Mouse (Mus musculus) Patski (cell line): ENCODE measurements at regions not wholly inside any gene's neighbourhood (a gene's known extent, or its start where the extent isn't known, plus 50 kb on each side); places are given as distances from the start of the nearest gene placed in this dataset.
"Not testable (repeated sequence)": the region's sequence is repeated elsewhere in the genome, so short reads cannot be mapped to it uniquely, and the experiment has no call there.

Experiments used
- ATAC-seq: fragments of 100-300 bp; one replicate; pipeline ENCODE4 v1.8.0; 2021
- CTCF ChIA-PET: fragments of 350-600 bp; sonication (Branson Sonifier 250); formaldehyde crosslinking; loops from one replicate; lab custom pipeline; 2022; ENCODE audit warnings: inconsistent platforms; lab: Charles Lee
- POLR2A ChIA-PET: fragments of 350-600 bp; sonication (Branson Sonifier 250); formaldehyde crosslinking; loops from one replicate; lab custom pipeline; 2022; ENCODE audit warnings: antibody characterized with exemption, inconsistent platforms; lab: Charles Lee
- DNase-seq: peaks from one replicate; pipeline ENCODE4 v3.0.0-alpha.2; 2011; ENCODE audit warnings: low read depth, low spot score
- H3K27me3 ChIP-seq: fragments of 371-371 bp; one replicate; pipeline ENCODE4 v1.5.1; 2021
- CTCF ChIP-seq: fragments of 100-300 bp; IDR thresholded peaks from one replicate; pipeline ENCODE4 v1.5.1; 2021
- in situ Hi-C: fragments of 300-500 bp; cut with MboI; formaldehyde crosslinking; loops from 3 replicates; pipeline ENCODE4 v1.11.1; 2018; ENCODE audit warnings: low pct_unique_long_range_greater_than_20kb, mixed read lengths

GRCm38 (mm10) chr7:77200903-77201302 is 971.2 kb downstream of the Agbl1 start:
- POLR2A ChIA-PET, in situ Hi-C loops, ATAC-seq, DNase-seq, H3K27me3 ChIP-seq, CTCF ChIA-PET: not testable (repeated sequence)

- ChIA-PET CTCF (no interaction called here), POLR2A (no interaction called here)
- TF ChIP-seq CTCF: no peak
- in situ Hi-C loops: no loop called here
- no peak for DNase-seq
- peaks cover 6% of the 10 kb centered on the region for H3K27me3 ChIP-seq
- no peak for ATAC-seq
These were observed 975.9 kb downstream of the Agbl1 start for GRCm38 (mm10) chr7:77205604-77206003.

- DNase-seq (no peak), ATAC-seq (no peak)
- POLR2A ChIA-PET: no interaction called here
- CTCF ChIA-PET: no interaction called here
- in situ Hi-C loops: loop anchor here (25.0 kb wide), 1 partner anchor 1313 kb away; no protein-coding TSS in a partner anchor
- TF ChIP-seq CTCF: no peak
- peaks cover 6% of the 10 kb centered on the region for H3K27me3 ChIP-seq
These were observed 1019.7 kb downstream of the Agbl1 start for GRCm38 (mm10) chr7:77249391-77249790.

- POLR2A ChIA-PET: no interaction called here
- no peaks in the 10 kb centered on the region for H3K27me3 ChIP-seq
- ATAC-seq (no peak), DNase-seq (no peak)
- in situ Hi-C loops: no loop called here
- CTCF ChIA-PET: no interaction called here
- TF ChIP-seq CTCF: no peak
These were observed 1058.0 kb downstream of the Agbl1 start for GRCm38 (mm10) chr7:77287657-77288056.

GRCm38 (mm10) chr7:77294984-77295642 is 1065.4 kb downstream of the Agbl1 start:
- DNase-seq (no peak), ATAC-seq (no peak)
- no peaks in the 10 kb centered on the region for H3K27me3 ChIP-seq
- POLR2A ChIA-PET: no interaction called here
- TF ChIP-seq CTCF: no peak
- CTCF ChIA-PET: interaction anchor here (1.0 kb wide), 1 partner anchor 7 kb away, joined by 3 read pairs; no protein-coding TSS in a partner anchor
- in situ Hi-C loops: no loop called here

- in situ Hi-C loops: no loop called here
- ATAC-seq: no peak
- no peak for DNase-seq
- TF ChIP-seq CTCF: no peak
- no peaks in the 10 kb centered on the region for H3K27me3 ChIP-seq
- ChIA-PET CTCF (interaction anchor here (1.2 kb wide), 1 partner anchor 9 kb away, joined by 3 read pairs; no protein-coding TSS in a partner anchor), POLR2A (no interaction called here)
These were observed 1073.5 kb downstream of the Agbl1 start for GRCm38 (mm10) chr7:77303227-77303626.

- no peak for DNase-seq
- ChIA-PET CTCF (no interaction called here), POLR2A (no interaction called here)
- TF ChIP-seq CTCF: no peak
- in situ Hi-C loops: no loop called here
- no peaks in the 10 kb centered on the region for H3K27me3 ChIP-seq
- ATAC-seq: peak; percentile 68
These were observed 1074.2 kb downstream of the Agbl1 start for GRCm38 (mm10) chr7:77303935-77304334.

GRCm38 (mm10) chr7:77305471-77305870 is 1075.8 kb downstream of the Agbl1 start:
- POLR2A ChIA-PET: no interaction called here
- in situ Hi-C loops: no loop called here

GRCm38 (mm10) chr7:77311661-77312060 is 1082.0 kb downstream of the Agbl1 start:
- DNase-seq (no peak), ATAC-seq (no peak)
- POLR2A ChIA-PET: no interaction called here
- TF ChIP-seq CTCF: no peak
- CTCF ChIA-PET: interaction anchor here (1.2 kb wide), 1 partner anchor 14 kb away, joined by 3 read pairs; no protein-coding TSS in a partner anchor
- H3K27me3 ChIP-seq: no peaks in the 10 kb centered on the region
- in situ Hi-C loops: no loop called here

More at GRCm38 (mm10) chr7:77305471-77305870, 1075.8 kb downstream of the Agbl1 start:
- no peak for TF ChIP-seq CTCF
- CTCF ChIA-PET: no interaction called here
- no peaks in the 10 kb centered on the region for H3K27me3 ChIP-seq
- DNase-seq: peak; percentile 35
- ATAC-seq: peak; percentile 91

- CTCF ChIA-PET: no interaction called here
These were observed 1095.5 kb downstream of the Agbl1 start for GRCm38 (mm10) chr7:77325140-77325539.

GRCm38 (mm10) chr7:77326836-77327235 is 1097.1 kb downstream of the Agbl1 start:
- ChIA-PET POLR2A (no interaction called here), CTCF (interaction anchor here (0.8 to 1.9 kb wide), 2 partner anchors 13 to 30 kb away, joined by 3 to 7 read pairs; no protein-coding TSS in a partner anchor)
- H3K27me3 ChIP-seq: no peaks in the 10 kb centered on the region
- ATAC-seq (no peak), DNase-seq (no peak)
- in situ Hi-C loops: no loop called here
- no peak for TF ChIP-seq CTCF

More at GRCm38 (mm10) chr7:77325140-77325539, 1095.5 kb downstream of the Agbl1 start:
- DNase-seq (no peak), ATAC-seq (no peak)
- TF ChIP-seq CTCF: no peak
- no peaks in the 10 kb centered on the region for H3K27me3 ChIP-seq
- in situ Hi-C loops: no loop called here
- POLR2A ChIA-PET: no interaction called here
